Mouse (Mus musculus): ENCODE results near the gene Unc5c. TPM values are rescaled to one million over a fixed set of nuclear protein-coding genes. Genes with fewer than 3 reads are reported as not detected.

The Unc5c gene
- total and polyA plus RNA-seq, 3 experiments: not detected

- Histone ChIP-seq H3K9ac (ENCODE audit: insufficient read depth, low read depth) (no peak overlapping the region), H3K4me3 (replicated peaks in 1 of 3; ENCODE audit: low read depth in 2 of 3, low read length in 2 of 3, poor library complexity in 1 of 3) (no peak overlapping the region), H3K4me2 (ENCODE audit: insufficient read depth, low read depth, poor library complexity, severe bottlenecking) (no peak overlapping the region), H3K4me1 (ENCODE audit: control insufficient read depth in 1 of 2, insufficient read depth in 2 of 2) (no peaks in the 10 kb centered on the region), H3K27ac (ENCODE audit: insufficient read depth, low read depth) (no peak overlapping the region), H3K9me3 (replicated peaks; ENCODE audit: low read length) (no peaks in the 10 kb centered on the region), H3K36me3 (replicated peaks in 1 of 2; ENCODE audit: control insufficient read depth in 1 of 2, insufficient read depth in 1 of 2, low read length in 1 of 2) (no peaks in the 10 kb centered on the region), H3K27me3 (replicated peaks) (no peaks in the 10 kb centered on the region), H3K79me2 (replicated peaks; ENCODE audit: control insufficient read depth, extremely low read depth, insufficient read depth, poor library complexity, severe bottlenecking) (no peaks in the 10 kb centered on the region)
- in situ Hi-C loops (cut with MboI; ENCODE audit: low pct_ligation_motif_present, low pct_unique_long_range_greater_than_20kb, low sequenced_read_pairs) (no loop called here), dilution Hi-C loops (cut with MboI; ENCODE audit: extremely low pct_ligation_motif_present, extremely low pct_unique_long_range_greater_than_20kb, low sequenced_read_pairs) (no loop called here)
- no peak for TF ChIP-seq MAX (IDR thresholded peaks at IDR 0.05; ENCODE audit: low read length)
- no peak for TF ChIP-seq MEF2A (IDR thresholded peaks at IDR 0.05; ENCODE audit: borderline replicate concordance, low read depth, low read length)
- TF ChIP-seq USF2 (conservative IDR thresholded peaks at IDR 0.05; ENCODE audit: low read depth, low read length): no peak
- no peak for TF ChIP-seq IRF4 (IDR thresholded peaks at IDR 0.05; ENCODE audit: low read depth, low read length)
- TF ChIP-seq NRF1 (IDR thresholded peaks at IDR 0.05; ENCODE audit: low read depth, low read length): no peak
- TF ChIP-seq RAD21 (IDR thresholded peaks at IDR 0.05; ENCODE audit: low read depth, low read length): no peak
- no peak for TF ChIP-seq CHD2 (IDR thresholded peaks at IDR 0.05; ENCODE audit: low read length)
- no peak for DNase-seq (ENCODE audit: extremely low read depth)
These were observed 129.1 kb downstream of the Unc5c start for GRCm38 (mm10) chr3:141594120-141594519.

GRCm38 (mm10) chr3:141595073-141595472 lies 130.1 kb downstream of the Unc5c start:
- Histone ChIP-seq H3K36me3 (replicated peaks in 1 of 2; ENCODE audit: control insufficient read depth in 1 of 2, insufficient read depth in 1 of 2, low read length in 1 of 2) (no peaks in the 10 kb centered on the region), H3K4me2 (ENCODE audit: insufficient read depth, low read depth, poor library complexity, severe bottlenecking) (no peak overlapping the region), H3K4me1 (ENCODE audit: control insufficient read depth in 1 of 2, insufficient read depth in 2 of 2) (no peaks in the 10 kb centered on the region), H3K27ac (ENCODE audit: insufficient read depth, low read depth) (no peak overlapping the region), H3K27me3 (replicated peaks) (no peaks in the 10 kb centered on the region), H3K79me2 (replicated peaks; ENCODE audit: control insufficient read depth, extremely low read depth, insufficient read depth, poor library complexity, severe bottlenecking) (no peaks in the 10 kb centered on the region), H3K4me3 (replicated peaks in 1 of 3; ENCODE audit: low read depth in 2 of 3, low read length in 2 of 3, poor library complexity in 1 of 3) (no peak overlapping the region), H3K9me3 (replicated peaks; ENCODE audit: low read length) (no peaks in the 10 kb centered on the region), H3K9ac (ENCODE audit: insufficient read depth, low read depth) (no peak overlapping the region)
- dilution Hi-C loops (cut with MboI; ENCODE audit: extremely low pct_ligation_motif_present, extremely low pct_unique_long_range_greater_than_20kb, low sequenced_read_pairs) (no loop called here), in situ Hi-C loops (cut with MboI; ENCODE audit: low pct_ligation_motif_present, low pct_unique_long_range_greater_than_20kb, low sequenced_read_pairs) (no loop called here)
- no peak for TF ChIP-seq RAD21 (IDR thresholded peaks at IDR 0.05; ENCODE audit: low read depth, low read length)
- TF ChIP-seq HCFC1 (IDR thresholded peaks at IDR 0.05; ENCODE audit: low read depth, low read length): no peak
- no peak for TF ChIP-seq PAX5 (IDR thresholded peaks at IDR 0.05; ENCODE audit: low read length)
- TF ChIP-seq MAZ (IDR thresholded peaks at IDR 0.05; ENCODE audit: low read depth, low read length): no peak
- TF ChIP-seq ZC3H11A (IDR thresholded peaks at IDR 0.05; ENCODE audit: low read depth, low read length): no peak
- TF ChIP-seq KAT2A (IDR thresholded peaks at IDR 0.05; ENCODE audit: insufficient replicate concordance, low read length): no peak
- no peak for TF ChIP-seq TCF12 (IDR thresholded peaks at IDR 0.05; ENCODE audit: low read depth, low read length)
- TF ChIP-seq CTCF (conservative IDR thresholded peaks at IDR 0.05 in 1 of 2, IDR thresholded peaks at IDR 0.05 in 1 of 2; ENCODE audit: low read depth in 2 of 2, low read length in 2 of 2): no peak
- TF ChIP-seq TBP (conservative IDR thresholded peaks at IDR 0.05; ENCODE audit: low read depth, low read length): no peak
- TF ChIP-seq POLR2A (IDR thresholded peaks at IDR 0.05; ENCODE audit: low read depth, low read length): no peak
- TF ChIP-seq GABPA (IDR thresholded peaks at IDR 0.05; ENCODE audit: insufficient replicate concordance, low read depth, low read length): no peak
- no peak for TF ChIP-seq SIN3A (IDR thresholded peaks at IDR 0.05; ENCODE audit: low read length)
- TF ChIP-seq BHLHE40 (IDR thresholded peaks at IDR 0.05; ENCODE audit: low read depth, low read length): no peak
- no peak for TF ChIP-seq JUND (conservative IDR thresholded peaks at IDR 0.05; ENCODE audit: low read depth, low read length)
- TF ChIP-seq ELF1 (IDR thresholded peaks at IDR 0.05; ENCODE audit: low read depth, low read length): no peak
- TF ChIP-seq NRF1 (IDR thresholded peaks at IDR 0.05; ENCODE audit: low read depth, low read length): no peak
- TF ChIP-seq JUN (IDR thresholded peaks at IDR 0.05; ENCODE audit: insufficient read depth, low read depth, low read length): no peak
- no peak for TF ChIP-seq MYC (IDR thresholded peaks at IDR 0.05; ENCODE audit: low read depth, low read length)
- no peak for DNase-seq (ENCODE audit: extremely low read depth)

All from CH12.LX (cell line).